Mouse (Mus musculus) small intestine, adult 2 months (tissue): ENCODE data around the gene Asah2.

Experiments used
- CTCF ChIP-seq: fragments of 200-500 bp; IDR thresholded peaks from 2 replicates; pipeline ENCODE4 v1.5.1; 2012; ENCODE audit warnings: low read depth, mild to moderate bottlenecking, control low read depth, inconsistent platforms, low read length, moderate library complexity, mixed read lengths; ENCODE audit not compliant: insufficient replicate concordance, insufficient read length; ENCODE audit errors: extremely low read depth
- POLR2A ChIP-seq: fragments of 200-500 bp; IDR thresholded peaks from 2 replicates; pipeline ENCODE4 v1.6.1; 2012; ENCODE audit warnings: low read depth, mild to moderate bottlenecking, control low read depth, inconsistent platforms, low read length, moderate library complexity

GRCm38 (mm10) chr19:32098582-32098981, 9.4 kb downstream of the Asah2 start:
- no peak for TF ChIP-seq CTCF
- TF ChIP-seq POLR2A = no peak
